Mouse (Mus musculus) embryonic facial prominence, embryonic 14.5 days (tissue): Measurements from ENCODE around the gene Ntm. TPM values are rescaled to one million over a fixed set of nuclear protein-coding genes. Genes with fewer than 3 reads are reported as not detected.

Source experiments
- ATAC-seq: fragments of 200-750 bp; cut with Nextera tagmentation; 2 replicates; pipeline ENCODE4 v1.8.0; 2017; ENCODE audit warnings: low read depth, moderate number of reproducible peaks, moderate TSS enrichment
- DNase-seq: peaks from one replicate; pipeline ENCODE4 v3.0.0-alpha.2; 2015; ENCODE audit warnings: low spot score
- H3K27ac ChIP-seq: fragments of 300-500 bp; sonication (generic); replicated peaks from 2 replicates; pipeline ENCODE4 v1.5.1; 2014; ENCODE audit warnings: low read depth, mild to moderate bottlenecking, low read length, moderate library complexity
- H3K27me3 ChIP-seq: fragments of 300-500 bp; sonication (generic); replicated peaks from 2 replicates; pipeline ENCODE4 v1.6.1; 2014; ENCODE audit warnings: low read length; ENCODE audit not compliant: control insufficient read depth, insufficient read depth
- H3K36me3 ChIP-seq: fragments of 300-500 bp; sonication (generic); 2 replicates; pipeline ENCODE4 v1.6.1; 2014; ENCODE audit warnings: low read length, mixed read lengths; ENCODE audit not compliant: control insufficient read depth, insufficient read depth
- H3K4me1 ChIP-seq: fragments of 300-500 bp; sonication (generic); 2 replicates; pipeline ENCODE4 v1.6.1; 2014; ENCODE audit warnings: antibody characterized with exemption, low read length; ENCODE audit not compliant: control insufficient read depth, insufficient read depth
- H3K4me2 ChIP-seq: fragments of 300-500 bp; sonication (generic); 2 replicates; pipeline ENCODE4 v1.6.1; 2014; ENCODE audit warnings: low read depth, mild to moderate bottlenecking, low read length, moderate library complexity, mixed read lengths
- H3K4me3 ChIP-seq: fragments of 300-500 bp; sonication (generic); 2 replicates; pipeline ENCODE4 v1.5.1; 2014; ENCODE audit warnings: low read depth, mild to moderate bottlenecking, low read length
- H3K9ac ChIP-seq: fragments of 300-500 bp; sonication (generic); 2 replicates; pipeline ENCODE4 v1.6.1; 2014; ENCODE audit warnings: low read depth, mild to moderate bottlenecking, low read length, moderate library complexity, mixed read lengths
- H3K9me3 ChIP-seq: fragments of 300-500 bp; sonication (generic); 2 replicates; pipeline ENCODE4 v1.6.1; 2016; ENCODE audit warnings: low read length; ENCODE audit not compliant: control insufficient read depth
- WGBS: fragments of 180-500 bp; shearing (Covaris S2); extraction: QIAGEN DNeasy Blood & Tissue Kit; methylation state at CpG from one replicate; pipeline ENCODE4 v1.1.7; 2014; 5-methylcytosine and 5-hydroxymethylcytosine counted together
- polyA plus RNA-seq: library from polyadenylated mRNA; unstranded; fragments of >200 nt; fragmentation: Nextera tagmentation; extraction: Ambion mirVana; gene quantifications from 2 replicates; pipeline ENCODE4 v1.2.1, GENCODE M21; 2014

Ntm gene
- polyA plus RNA-seq, 1 experiment from 2014 or later: 28.2 TPM

GRCm38 (mm10) chr9:29238973-29239372 is 724.0 kb downstream of the Ntm start:
- WGBS: 90% methylated on average over 3 of the region's 3 CpGs
- Histone ChIP-seq H3K27me3 (no peaks in the 10 kb centered on the region), H3K9ac (no peak overlapping the region), H3K36me3 (no peaks in the 10 kb centered on the region), H3K27ac (no peak overlapping the region), H3K4me1 (no peaks in the 10 kb centered on the region), H3K4me3 (no peak overlapping the region), H3K4me2 (no peak overlapping the region), H3K9me3 (no peaks in the 10 kb centered on the region)
- DNase-seq: no peak
- no peak for ATAC-seq

GRCm38 (mm10) chr9:29236752-29237151 is 726.2 kb downstream of the Ntm start:
- H3K4me2 ChIP-seq: no peak overlapping the region
- no peaks in the 10 kb centered on the region for H3K36me3 ChIP-seq
- 90% methylated on average over 3 of the region's 3 CpGs for WGBS
- no peak overlapping the region for H3K4me3 ChIP-seq
- H3K27ac ChIP-seq: no peak overlapping the region
- H3K4me1 ChIP-seq: no peaks in the 10 kb centered on the region
- H3K9me3 ChIP-seq: no peaks in the 10 kb centered on the region
- no peak overlapping the region for H3K9ac ChIP-seq
- ATAC-seq (no peak), DNase-seq (no peak)
- H3K27me3 ChIP-seq: no peaks in the 10 kb centered on the region

- H3K4me3 ChIP-seq: no peak overlapping the region
- 81% methylated on average over 4 of the region's 4 CpGs for WGBS
These were observed 735.2 kb downstream of the Ntm start for GRCm38 (mm10) chr9:29227747-29228146.

GRCm38 (mm10) chr9:29222915-29223545 is 739.9 kb downstream of the Ntm start:
- WGBS: 39% methylated on average over 9 of the region's 10 CpGs
- H3K9ac ChIP-seq: no peak overlapping the region
- no peak overlapping the region for H3K4me3 ChIP-seq
- H3K27ac ChIP-seq: no peak overlapping the region
- no peaks in the 10 kb centered on the region for H3K4me1 ChIP-seq
- H3K36me3 ChIP-seq: no peaks in the 10 kb centered on the region
- DNase-seq: no peak
- ATAC-seq: no peak
- H3K27me3 ChIP-seq: no peaks in the 10 kb centered on the region
- H3K4me2 ChIP-seq: no peak overlapping the region
- no peaks in the 10 kb centered on the region for H3K9me3 ChIP-seq

More at GRCm38 (mm10) chr9:29227747-29228146, 735.2 kb downstream of the Ntm start:
- ATAC-seq (no peak), DNase-seq (no peak)
- H3K4me2 ChIP-seq: no peak overlapping the region
- H3K4me1 ChIP-seq: no peaks in the 10 kb centered on the region
- H3K27ac ChIP-seq: no peak overlapping the region
- H3K36me3 ChIP-seq: no peaks in the 10 kb centered on the region
- no peaks in the 10 kb centered on the region for H3K27me3 ChIP-seq
- H3K9ac ChIP-seq: no peak overlapping the region
- no peaks in the 10 kb centered on the region for H3K9me3 ChIP-seq

GRCm38 (mm10) chr9:29220941-29221615 is 741.9 kb downstream of the Ntm start:
- Histone ChIP-seq H3K4me1 (no peaks in the 10 kb centered on the region), H3K9me3 (no peaks in the 10 kb centered on the region), H3K4me2 (no peak overlapping the region), H3K27ac (no peak overlapping the region), H3K4me3 (no peak overlapping the region), H3K36me3 (no peaks in the 10 kb centered on the region), H3K9ac (no peak overlapping the region), H3K27me3 (no peaks in the 10 kb centered on the region)
- WGBS: 27% methylated on average over 5 of the region's 5 CpGs
- no peak for DNase-seq
- ATAC-seq: no peak

GRCm38 (mm10) chr9:29220493-29220892 is 742.4 kb downstream of the Ntm start:
- Histone ChIP-seq H3K9ac (no peak overlapping the region), H3K27ac (no peak overlapping the region), H3K4me2 (no peak overlapping the region), H3K4me3 (no peak overlapping the region), H3K27me3 (no peaks in the 10 kb centered on the region), H3K36me3 (no peaks in the 10 kb centered on the region), H3K4me1 (no peaks in the 10 kb centered on the region), H3K9me3 (no peaks in the 10 kb centered on the region)
- ATAC-seq (no peak), DNase-seq (peak; percentile 54)
- WGBS: 25% methylated on average over 11 of the region's 11 CpGs

- ATAC-seq (no peak), DNase-seq (no peak)
- Histone ChIP-seq H3K9ac (no peak overlapping the region), H3K4me2 (no peak overlapping the region), H3K4me3 (no peak overlapping the region), H3K36me3 (no peaks in the 10 kb centered on the region), H3K4me1 (no peaks in the 10 kb centered on the region), H3K27ac (no peak overlapping the region), H3K27me3 (no peaks in the 10 kb centered on the region), H3K9me3 (no peaks in the 10 kb centered on the region)
- 90% methylated on average over 7 of the region's 7 CpGs for WGBS
These were observed 745.0 kb downstream of the Ntm start for GRCm38 (mm10) chr9:29217951-29218350.

- no peak for ATAC-seq
- Histone ChIP-seq H3K4me2 (no peak overlapping the region), H3K4me1 (no peaks in the 10 kb centered on the region), H3K27me3 (no peaks in the 10 kb centered on the region), H3K36me3 (no peaks in the 10 kb centered on the region), H3K4me3 (no peak overlapping the region), H3K27ac (no peak overlapping the region), H3K9me3 (no peaks in the 10 kb centered on the region), H3K9ac (no peak overlapping the region)
- no peak for DNase-seq
- 90% methylated on average over 8 of the region's 8 CpGs for WGBS
These were observed 746.4 kb downstream of the Ntm start for GRCm38 (mm10) chr9:29216528-29216927.

GRCm38 (mm10) chr9:29215796-29216195 is 747.1 kb downstream of the Ntm start:
- H3K9ac ChIP-seq: no peak overlapping the region
- no peaks in the 10 kb centered on the region for H3K9me3 ChIP-seq
- no peak overlapping the region for H3K4me2 ChIP-seq
- WGBS: 89% methylated on average over 2 of the region's 2 CpGs
- no peak for DNase-seq
- no peaks in the 10 kb centered on the region for H3K36me3 ChIP-seq
- H3K4me1 ChIP-seq: no peaks in the 10 kb centered on the region
- no peak overlapping the region for H3K27ac ChIP-seq
- no peaks in the 10 kb centered on the region for H3K27me3 ChIP-seq
- ATAC-seq: no peak
- no peak overlapping the region for H3K4me3 ChIP-seq
